Mouse (Mus musculus) intestine, postnatal 0 days (tissue): Measurements from ENCODE around the gene Nap1l4. TPM values are rescaled to one million over a fixed set of nuclear protein-coding genes. Genes with fewer than 3 reads are reported as not detected.

Experiments used
- ATAC-seq: fragments of 200-750 bp; cut with Nextera tagmentation; 2 replicates; pipeline ENCODE4 v1.8.0; 2017; ENCODE audit warnings: mild to moderate bottlenecking, moderate TSS enrichment, moderate library complexity
- H3K27ac ChIP-seq: fragments of 300-500 bp; sonication (generic); 2 replicates; pipeline ENCODE4 v1.5.1; 2014; ENCODE audit warnings: mild to moderate bottlenecking, low read depth, low read length, moderate library complexity
- H3K27me3 ChIP-seq: fragments of 300-500 bp; sonication (generic); replicated peaks from 2 replicates; pipeline ENCODE4 v1.6.1; 2014; ENCODE audit warnings: low read length, mixed read lengths; ENCODE audit not compliant: control insufficient read depth, insufficient read depth
- H3K36me3 ChIP-seq: fragments of 300-500 bp; sonication (generic); 2 replicates; pipeline ENCODE4 v1.6.1; 2014; ENCODE audit warnings: mild to moderate bottlenecking, moderate library complexity; ENCODE audit not compliant: control insufficient read depth, insufficient read depth
- H3K4me1 ChIP-seq: fragments of 300-500 bp; sonication (generic); replicated peaks from 2 replicates; pipeline ENCODE4 v1.6.1; 2014; ENCODE audit warnings: antibody characterized with exemption, low read length, mixed read lengths; ENCODE audit not compliant: control insufficient read depth, insufficient read depth
- H3K4me2 ChIP-seq: fragments of 300-500 bp; sonication (generic); replicated peaks from 2 replicates; pipeline ENCODE4 v1.6.1; 2014; ENCODE audit warnings: low read depth, mild to moderate bottlenecking, moderate library complexity
- H3K4me3 ChIP-seq: fragments of 300-500 bp; sonication (generic); 2 replicates; pipeline ENCODE4 v1.5.1; 2014; ENCODE audit warnings: low read depth, low read length
- H3K9ac ChIP-seq: fragments of 300-500 bp; sonication (generic); 2 replicates; pipeline ENCODE4 v1.6.1; 2014; ENCODE audit warnings: mild to moderate bottlenecking, low read depth, low read length
- H3K9me3 ChIP-seq: fragments of 300-500 bp; sonication (generic); 2 replicates; pipeline ENCODE4 v1.6.1; 2016; ENCODE audit warnings: mixed run types; ENCODE audit not compliant: control insufficient read depth
- CTCF ChIP-seq: sonication (generic); IDR thresholded peaks from 2 replicates; pipeline ENCODE4 v1.5.1; 2016; ENCODE audit warnings: low read depth, mild to moderate bottlenecking, control low read depth, antibody characterized with exemption, moderate library complexity
- WGBS: fragments of 180-500 bp; shearing (Covaris S2); extraction: QIAGEN DNeasy Blood & Tissue Kit; methylation state at CpG from one replicate; pipeline ENCODE4 v1.1.7; 2014; 5-methylcytosine and 5-hydroxymethylcytosine counted together
- polyA plus RNA-seq: library from polyadenylated mRNA; unstranded; fragments of >200 nt; fragmentation: Nextera tagmentation; extraction: Ambion mirVana; gene quantifications from 2 replicates; pipeline ENCODE4 v1.2.1, GENCODE M21; 2015

Gene Nap1l4
- polyA plus RNA-seq, 1 experiment from 2014 or later: 79.9 TPM

DNA sequence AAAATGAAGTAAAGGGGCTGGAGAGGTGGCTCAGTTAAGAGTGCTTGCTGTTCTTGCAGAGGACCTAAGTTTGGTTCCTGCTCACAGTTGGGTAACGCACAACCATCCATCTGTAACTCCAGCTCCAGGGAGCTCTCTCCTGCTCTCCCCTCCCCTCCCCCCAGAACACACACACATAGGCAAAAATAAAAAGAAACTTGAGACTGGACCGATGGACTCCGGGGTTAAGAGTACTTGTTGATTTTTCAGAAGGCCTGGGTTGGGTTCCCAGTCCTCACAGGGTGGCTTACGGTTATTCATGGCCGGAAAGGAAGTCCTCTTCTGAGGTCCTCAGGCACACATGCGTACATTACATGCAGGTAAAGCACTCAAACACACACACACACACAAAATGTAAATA, 45.0 kb downstream of the Nap1l4 start:
- no peak for TF ChIP-seq CTCF
- ATAC-seq: no peak
- peaks cover 25% of the 10 kb centered on the region for H3K27me3 ChIP-seq
- H3K9me3 ChIP-seq: no peaks in the 10 kb centered on the region
- 84% methylated on average over 6 of the region's 6 CpGs for WGBS
- no peak overlapping the region for H3K4me3 ChIP-seq
- H3K4me2 ChIP-seq: no peak overlapping the region
- no peaks in the 10 kb centered on the region for H3K36me3 ChIP-seq
- H3K4me1 ChIP-seq: 0 out of 2 replicates have a peak, but pooled peaks cover 3% of the 10 kb centered on the region
- H3K9ac ChIP-seq: no peak overlapping the region
- no peak overlapping the region for H3K27ac ChIP-seq

- peak within 1 kb of the TSS; percentile 31; the same call in 1 of the 2 replicates for H3K9ac ChIP-seq
- peak within 1 kb of the TSS; percentile 66 for H3K4me2 ChIP-seq
- 3% methylated on average over 51 of the region's 51 CpGs for WGBS
- H3K9me3 ChIP-seq: no peaks in the 10 kb centered on the region
- peaks cover 8% of the 10 kb centered on the region; the same call in 1 of the 2 replicates for H3K4me1 ChIP-seq
- peak within 1 kb of the TSS; percentile 44 for H3K4me3 ChIP-seq
- no peaks in the 10 kb centered on the region for H3K36me3 ChIP-seq
- no peak for TF ChIP-seq CTCF
- no peak for ATAC-seq
- H3K27me3 ChIP-seq: peaks cover 25% of the 10 kb centered on the region
- H3K27ac ChIP-seq: no peak within 1 kb of the TSS
Observed at GRCm38 (mm10) chr7:143502418-143503200, 46.3 kb downstream of the Nap1l4 start, which contains the start of gene Phlda2. Phlda2 (minus strand) TSS chr7:143503150.

- no peak for TF ChIP-seq CTCF
- H3K9ac ChIP-seq: no peak overlapping the region
- H3K36me3 ChIP-seq: no peaks in the 10 kb centered on the region
- H3K4me2 ChIP-seq: peak overlapping the region; percentile 66
- peak overlapping the region; percentile 44 for H3K4me3 ChIP-seq
- no peaks in the 10 kb centered on the region for H3K9me3 ChIP-seq
- H3K4me1 ChIP-seq: peaks cover 8% of the 10 kb centered on the region; the same call in 1 of the 2 replicates
- peaks cover 25% of the 10 kb centered on the region for H3K27me3 ChIP-seq
- no peak overlapping the region for H3K27ac ChIP-seq
- WGBS: 5% methylated on average over 55 of the region's 55 CpGs
- no peak for ATAC-seq
Observed at GRCm38 (mm10) chr7:143501643-143502417, 47.1 kb downstream of the Nap1l4 start.

DNA sequence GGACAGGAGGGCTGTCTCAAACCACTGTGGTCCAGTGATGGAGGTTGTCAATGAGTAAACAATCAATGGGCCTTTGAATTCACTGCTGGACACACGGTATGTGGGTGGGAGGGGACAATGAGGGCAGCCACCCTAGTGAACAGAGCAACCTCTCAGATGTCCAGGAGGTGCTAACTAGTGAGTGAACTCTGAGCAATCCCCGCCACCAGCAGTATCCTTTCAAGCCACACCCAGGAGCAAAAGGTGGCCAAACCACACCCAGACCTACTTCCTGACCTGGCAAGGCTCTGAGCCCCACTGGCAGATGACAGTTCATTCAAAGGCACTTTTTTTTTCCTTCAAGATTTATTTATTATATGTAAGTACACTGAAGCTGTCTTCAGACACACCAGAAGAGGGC, 48.0 kb downstream of the Nap1l4 start:
- no peaks in the 10 kb centered on the region for H3K36me3 ChIP-seq

GRCm38 (mm10) chr7:143498584-143498983, 50.3 kb downstream of the Nap1l4 start:
- H3K36me3 ChIP-seq: no peaks in the 10 kb centered on the region
- H3K4me2 ChIP-seq: no peak overlapping the region
- no peaks in the 10 kb centered on the region for H3K9me3 ChIP-seq
- H3K27me3 ChIP-seq: peaks cover 23% of the 10 kb centered on the region
- no peak for TF ChIP-seq CTCF
- H3K27ac ChIP-seq: no peak overlapping the region
- whole genome bisulfite sequencing: 72% methylated on average over 4 of the region's 4 CpGs
- 0 out of 2 replicates have a peak, but pooled peaks have one; percentile 39 for ATAC-seq
- H3K9ac ChIP-seq: no peak overlapping the region
- peaks cover 10% of the 10 kb centered on the region; the same call in 1 of the 2 replicates for H3K4me1 ChIP-seq
- no peak overlapping the region for H3K4me3 ChIP-seq

More for the DNA sequence above, 48.0 kb downstream of the Nap1l4 start:
- Histone ChIP-seq H3K4me3 (no peak overlapping the region), H3K4me2 (no peak overlapping the region), H3K27me3 (peaks cover 25% of the 10 kb centered on the region), H3K9me3 (no peaks in the 10 kb centered on the region), H3K27ac (no peak overlapping the region), H3K4me1 (peaks cover 8% of the 10 kb centered on the region; the same call in 1 of the 2 replicates), H3K9ac (no peak overlapping the region)
- 29% methylated on average over 2 of the region's 2 CpGs for WGBS
- TF ChIP-seq CTCF: no peak
- ATAC-seq: no peak
